Mouse (Mus musculus) urinary bladder, postnatal 4 days (tissue): ENCODE results near the gene Brap.
"Not testable (repeated sequence)": the region's sequence is repeated elsewhere in the genome, so short reads cannot be mapped to it uniquely, and the experiment has no call there.

Experiments used
- DNase-seq, 2 experiments: peaks; one replicate each; pipeline ENCODE4 v3.0.0; 2021 to 2022; ENCODE audit warnings: low spot score in 2 of 2

Brap gene

GRCm38 (mm10) chr5:121668411-121668810, 8.0 kb downstream of the Brap start:
- DNase-seq = no peak

GRCm38 (mm10) chr5:121670412-121670811, 10.0 kb downstream of the Brap start:
- no peak for DNase-seq

GRCm38 (mm10) chr5:121682250-121682649, 21.9 kb downstream of the Brap start:
- DNase-seq = no peak

- no peak for DNase-seq
Measured at GRCm38 (mm10) chr5:121685495-121685894, 25.1 kb downstream of the Brap start.

- DNase-seq = no peak
Measured at GRCm38 (mm10) chr5:121686113-121686898, 25.9 kb downstream of the Brap start.

- DNase-seq = peak in 1 of 2 experiments; percentile 45
Measured at GRCm38 (mm10) chr5:121690482-121691211, 30.3 kb downstream of the Brap start.

- DNase-seq = not testable (repeated sequence)
Measured at GRCm38 (mm10) chr5:121691436-121691835, 31.1 kb downstream of the Brap start.

- no peak for DNase-seq
Measured at GRCm38 (mm10) chr5:121692897-121693296, 32.5 kb downstream of the Brap start.

- DNase-seq = no peak
Measured at GRCm38 (mm10) chr5:121696761-121697160, 36.4 kb downstream of the Brap start.

- no peak for DNase-seq
Measured at GRCm38 (mm10) chr5:121699891-121700290, 39.5 kb downstream of the Brap start.

GRCm38 (mm10) chr5:121700496-121700895, 40.1 kb downstream of the Brap start:
- no peak for DNase-seq

- no peak for DNase-seq
Measured at GRCm38 (mm10) chr5:121701111-121701769, 40.9 kb downstream of the Brap start.

- DNase-seq = no peak
Measured at GRCm38 (mm10) chr5:121703341-121703740, 43.0 kb downstream of the Brap start.

- no peak for DNase-seq
Measured at GRCm38 (mm10) chr5:121704512-121705248, 44.3 kb downstream of the Brap start.

- DNase-seq = no peak
Measured at GRCm38 (mm10) chr5:121710402-121710801, 50.0 kb downstream of the Brap start.

- no peak for DNase-seq
Measured at GRCm38 (mm10) chr5:121710851-121711173, 50.4 kb downstream of the Brap start.

- DNase-seq = peak; percentile 86 to 87
Measured at GRCm38 (mm10) chr5:121711174-121711927, 51.0 kb downstream of the Brap start, which contains the start of gene Atxn2. Gene Atxn2, plus strand, starts transcription at chr5:121711337.

- no peak for DNase-seq
Measured at GRCm38 (mm10) chr5:121711928-121712231, 51.5 kb downstream of the Brap start.

- peak; percentile 47 to 65 for DNase-seq
Measured at GRCm38 (mm10) chr5:121712232-121712933, 52.0 kb downstream of the Brap start.

- peak in 1 of 2 experiments; percentile 40 for DNase-seq
Measured at GRCm38 (mm10) chr5:121712934-121713538, 52.7 kb downstream of the Brap start.
